ENCODE assay signal across 28 mouse cellular contexts in genomic region chr4:81222034-81222433, GRCm38 (mm10).
DNase-seq lines count a peak whose midpoint lies in the region; ATAC-seq and TF ChIP-seq lines count a peak whose summit lies in the region.
"Had no signal": no experiment of that assay in that cellular context is flagged by ENCODE, and none has a peak within 500 bp of the region (broad histone marks: within the 10 kb centered on the region; RNA-seq: fewer than 3 reads in every experiment).

No protein-coding gene starts in this region.

- H3K9ac ChIP-seq in forebrain, embryonic 14.5 days (ENCODE audit: low read length), result no peak overlapping the region
- H3K9ac ChIP-seq in forebrain, embryonic 15.5 days (replicated peaks), result no peak overlapping the region
- H3K9ac ChIP-seq: embryonic facial prominence, embryonic 15.5 days; forebrain, embryonic 13.5 days; hindbrain, embryonic 15.5 days; limb, embryonic 12.5 days; liver, embryonic 12.5 days; liver, postnatal 0 days; midbrain, embryonic 12.5 days; neural tube, embryonic 13.5 days; stomach, embryonic 15.5 days had no signal

- no peak for TF ChIP-seq CTCF in brain, embryonic 14.5 days (IDR thresholded peaks at IDR 0.05; ENCODE audit: borderline replicate concordance, extremely low read depth, insufficient read depth, insufficient read length)

- no peak for ATAC-seq in forebrain, embryonic 14.5 days
- ATAC-seq in forebrain, embryonic 15.5 days (replicated peaks), result no peak
- ATAC-seq: forebrain, embryonic 13.5 days; inflammation-experienced regulatory T-cells, adult 6 months; liver, embryonic 12.5 days; liver, postnatal 0 days had no signal

- no peak overlapping the region for H3K4me2 ChIP-seq in forebrain, embryonic 14.5 days (ENCODE audit: low read length)
- no peak overlapping the region for H3K4me2 ChIP-seq in forebrain, embryonic 15.5 days (replicated peaks)
- H3K4me2 ChIP-seq: embryonic facial prominence, embryonic 15.5 days; forebrain, embryonic 13.5 days; hindbrain, embryonic 15.5 days; limb, embryonic 12.5 days; liver, embryonic 12.5 days; midbrain, embryonic 12.5 days; neural tube, embryonic 13.5 days; stomach, embryonic 15.5 days had no signal

- H3K27me3 ChIP-seq in forebrain, embryonic 14.5 days (replicated peaks; ENCODE audit: control insufficient read depth, insufficient read depth, low read length), result no peaks in the 10 kb centered on the region
- no peaks in the 10 kb centered on the region for H3K27me3 ChIP-seq in forebrain, embryonic 15.5 days
- H3K27me3 ChIP-seq: embryonic facial prominence, embryonic 15.5 days; forebrain, embryonic 13.5 days; hindbrain, embryonic 15.5 days; limb, embryonic 12.5 days; liver, embryonic 12.5 days; midbrain, embryonic 12.5 days; neural tube, embryonic 13.5 days; stomach, embryonic 15.5 days had no signal

- H3K36me3 ChIP-seq in forebrain, embryonic 14.5 days (ENCODE audit: control insufficient read depth, insufficient read depth, low read length), result no peaks in the 10 kb centered on the region
- H3K36me3 ChIP-seq in forebrain, embryonic 15.5 days, result no peaks in the 10 kb centered on the region
- H3K36me3 ChIP-seq: embryonic facial prominence, embryonic 15.5 days; G1E; hindbrain, embryonic 10.5 days; hindbrain, embryonic 15.5 days; limb, embryonic 12.5 days; liver, embryonic 12.5 days; midbrain, embryonic 12.5 days; neural tube, embryonic 13.5 days; stomach, embryonic 15.5 days had no signal

- no peaks in the 10 kb centered on the region for H3K9me3 ChIP-seq in forebrain, embryonic 14.5 days (replicated peaks; ENCODE audit: control insufficient read depth, low read length)
- no peaks in the 10 kb centered on the region for H3K9me3 ChIP-seq in forebrain, embryonic 15.5 days
- H3K9me3 ChIP-seq: embryonic facial prominence, embryonic 15.5 days; forebrain, embryonic 13.5 days; hindbrain, embryonic 10.5 days; hindbrain, embryonic 15.5 days; limb, embryonic 12.5 days; liver, embryonic 12.5 days; midbrain, embryonic 12.5 days; neural tube, embryonic 13.5 days; stomach, embryonic 15.5 days had no signal

- H3K4me3 ChIP-seq in forebrain, embryonic 14.5 days (ENCODE audit: low read depth, low read length), result no peak overlapping the region
- no peak overlapping the region for H3K4me3 ChIP-seq in forebrain, embryonic 15.5 days
- H3K4me3 ChIP-seq: embryonic facial prominence, embryonic 15.5 days; forebrain, embryonic 13.5 days; hindbrain, embryonic 10.5 days; hindbrain, embryonic 15.5 days; layer of hippocampus, adult 2 months; limb, embryonic 12.5 days; liver, embryonic 12.5 days; midbrain, embryonic 12.5 days; neural tube, embryonic 13.5 days; stomach, embryonic 15.5 days had no signal

- WGBS in forebrain, embryonic 14.5 days, result 82% methylated on average over 6 of the region's 6 CpGs
- 69% methylated on average over 6 of the region's 6 CpGs for WGBS in forebrain, embryonic 15.5 days

- intact Hi-C loops in left cerebral cortex, postnatal 25 days (cut with DNase I), result no loop called here
- intact Hi-C loops in left cerebral cortex, postnatal 4 days (cut with DNase I), result no loop called here

- DNase-seq in forebrain, embryonic 14.5 days (ENCODE audit: low spot score), result peak; percentile 16
- peak; percentile 16 to 19 for DNase-seq in left cerebral cortex, postnatal 25 days (ENCODE audit: low spot score in 2 of 2)
- no peak for DNase-seq in left cerebral cortex, postnatal 4 days
- peak; percentile 20 for DNase-seq in brain, embryonic 14.5 days (ENCODE audit: low read depth)
- peak; percentile 43 for DNase-seq in telencephalon, adult 2 months (ENCODE audit: low read depth, low spot score)
- DNase-seq in gastrocnemius, adult 18-20 months (ENCODE audit: low spot score), result no peak
- DNase-seq: adrenal gland, postnatal 10 days; cerebellum, adult 11-12 months; cerebellum, adult 9-11 months; gastrocnemius, postnatal 14 days; heart, postnatal 14 days; layer of hippocampus, postnatal 36 days; liver, postnatal 0 days; lung, postnatal 36 days; thymus, postnatal 25 days had no signal

- H3K27ac ChIP-seq in forebrain, embryonic 14.5 days (ENCODE audit: low read depth, low read length), result no peak overlapping the region
- H3K27ac ChIP-seq in forebrain, embryonic 15.5 days (replicated peaks), result no peak overlapping the region
- H3K27ac ChIP-seq: forebrain, embryonic 13.5 days; hindbrain, embryonic 10.5 days; hindbrain, embryonic 15.5 days; layer of hippocampus, adult 2 months; liver, embryonic 12.5 days; midbrain, embryonic 12.5 days; neural tube, embryonic 13.5 days; stomach, embryonic 15.5 days had no signal

- peaks cover 11% of the 10 kb centered on the region for H3K4me1 ChIP-seq in forebrain, embryonic 14.5 days (ENCODE audit: control insufficient read depth, insufficient read depth, low read length)
- H3K4me1 ChIP-seq in forebrain, embryonic 15.5 days, result peaks cover 12% of the 10 kb centered on the region
- H3K4me1 ChIP-seq: liver, embryonic 12.5 days; stomach, embryonic 15.5 days had no signal

- no peak for TF ChIP-seq POLR2A in brain, embryonic 14.5 days (IDR thresholded peaks at IDR 0.05; ENCODE audit: borderline replicate concordance, extremely low read depth, insufficient read depth, insufficient read length, poor library complexity, severe bottlenecking)

Comparison
In these comparisons a context has a peak if more than half of its experiments do, and no peak if none do; other contexts are left out.
1. DNase-seq: peak in forebrain, embryonic 14.5 days (single experiment), left cerebral cortex, postnatal 25 days (2 of 2), brain, embryonic 14.5 days (single experiment) and telencephalon, adult 2 months (single experiment); none in left cerebral cortex, postnatal 4 days (single experiment) and gastrocnemius, adult 18-20 months (single experiment).